Mouse (Mus musculus) C2C12 (cell line): Measurements from ENCODE around the gene Arid1a.

Experiments
- CEBPB ChIP-seq: IDR thresholded peaks from one replicate; pipeline ENCODE4 v1.6.1; 2011; ENCODE audit warnings: low read depth, mild to moderate bottlenecking, control low read depth, moderate library complexity
- CTCF ChIP-seq: IDR thresholded peaks from one replicate; pipeline ENCODE4 v1.5.1; 2011; ENCODE audit not compliant: control insufficient read depth, insufficient read depth, insufficient read length
- FOSL1 ChIP-seq: IDR thresholded peaks from one replicate; pipeline ENCODE4 v1.8.0; 2011; ENCODE audit warnings: mild to moderate bottlenecking, low read length; ENCODE audit not compliant: poor library complexity, insufficient read depth, severe bottlenecking
- MAX ChIP-seq: IDR thresholded peaks from one replicate; pipeline ENCODE4 v1.6.1; 2011; ENCODE audit warnings: mild to moderate bottlenecking, control low read depth
- MYOD1 ChIP-seq: IDR thresholded peaks from one replicate; pipeline ENCODE4 v1.6.1; 2011; ENCODE audit warnings: low read depth; ENCODE audit not compliant: control insufficient read depth, insufficient read length
- MYOG ChIP-seq: IDR thresholded peaks from one replicate; pipeline ENCODE4 v1.6.1; 2011; ENCODE audit not compliant: control insufficient read depth, insufficient read length; ENCODE audit errors: extremely low read depth
- USF1 ChIP-seq: IDR thresholded peaks from one replicate; pipeline ENCODE4 v1.6.1; 2011; ENCODE audit warnings: low read depth, mild to moderate bottlenecking, control low read depth, moderate library complexity

DNA sequence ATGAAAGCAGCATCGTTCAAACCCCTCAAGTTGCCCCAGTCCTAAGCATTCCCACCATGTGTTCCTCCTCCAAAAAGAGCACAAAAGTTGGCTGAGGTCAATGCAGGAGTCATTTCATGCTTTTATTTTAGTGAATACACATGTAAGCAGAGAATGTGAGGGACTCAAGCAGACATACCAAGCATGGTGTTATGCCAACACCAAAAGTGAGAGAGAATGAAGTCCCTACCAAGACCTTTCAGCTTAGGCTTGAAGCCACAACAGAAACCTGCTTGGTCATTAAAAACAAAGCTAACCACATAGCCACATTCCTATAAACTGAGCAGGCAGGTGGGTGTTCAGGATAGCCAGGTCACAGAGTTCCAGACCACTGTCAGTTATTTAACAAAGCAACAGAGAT lies 49.1 kb downstream of the Arid1a start:
- TF ChIP-seq CTCF (no peak), CEBPB (no peak), MYOG (no peak), USF1 (no peak), MAX (no peak), MYOD1 (no peak), FOSL1 (no peak)
